Mouse (Mus musculus) activated CD4-positive, CD25-positive, alpha-beta regulatory T cell, adult 4 months (primary cell): ENCODE measurements around the gene Rere. TPM values are rescaled to one million over a fixed set of nuclear protein-coding genes. Genes with fewer than 3 reads are reported as not detected.
"Not testable (repeated sequence)": the region's sequence is repeated elsewhere in the genome, so short reads cannot be mapped to it uniquely, and the experiment has no call there.

ENCODE experiments used
- ATAC-seq: one replicate; pipeline ENCODE4 v1.8.0; 2017
- polyA plus RNA-seq, 2 experiments: library from polyadenylated mRNA; unstranded; fragments of 100-300 nt; shearing (Covaris generic); gene quantifications; one replicate each; pipeline ENCODE4 v1.2.1; 2017

Gene Rere
- polyA plus RNA-seq, 2 experiments from 2014 or later, result 19.0 to 19.5 TPM

GRCm38 (mm10) chr4:150586275-150586674 lies 304.8 kb downstream of the Rere start:
- ATAC-seq, result no peak

GRCm38 (mm10) chr4:150587597-150588299 lies 306.3 kb downstream of the Rere start:
- peak; percentile 11 for ATAC-seq

GRCm38 (mm10) chr4:150588300-150588621 lies 306.8 kb downstream of the Rere start:
- ATAC-seq, result no peak

- ATAC-seq, result no peak
Measured at GRCm38 (mm10) chr4:150590621-150591282, 309.3 kb downstream of the Rere start.

- ATAC-seq, result no peak
Measured at GRCm38 (mm10) chr4:150591602-150592001, 310.2 kb downstream of the Rere start.

GRCm38 (mm10) chr4:150592087-150592486 lies 310.6 kb downstream of the Rere start:
- ATAC-seq, result no peak

GRCm38 (mm10) chr4:150593473-150594217 lies 312.2 kb downstream of the Rere start:
- ATAC-seq, result peak; percentile 72

GRCm38 (mm10) chr4:150594298-150594829 lies 312.9 kb downstream of the Rere start:
- no peak for ATAC-seq

- no peak for ATAC-seq
Measured at GRCm38 (mm10) chr4:150595071-150595470, 313.6 kb downstream of the Rere start.

GRCm38 (mm10) chr4:150595991-150596390 lies 314.5 kb downstream of the Rere start:
- no peak for ATAC-seq

GRCm38 (mm10) chr4:150598686-150599085 lies 317.2 kb downstream of the Rere start:
- no peak for ATAC-seq

- no peak for ATAC-seq
Measured at GRCm38 (mm10) chr4:150599119-150599992, 317.9 kb downstream of the Rere start.

GRCm38 (mm10) chr4:150600503-150600902 lies 319.1 kb downstream of the Rere start:
- ATAC-seq, result not testable (repeated sequence)

- no peak for ATAC-seq
Measured at GRCm38 (mm10) chr4:150601489-150601888, 320.0 kb downstream of the Rere start.

- no peak for ATAC-seq
Measured at GRCm38 (mm10) chr4:150603366-150604061, 322.1 kb downstream of the Rere start.

- ATAC-seq, result no peak
Measured at GRCm38 (mm10) chr4:150605804-150606203, 324.4 kb downstream of the Rere start.

- no peak for ATAC-seq
Measured at GRCm38 (mm10) chr4:150606449-150607161, 325.2 kb downstream of the Rere start.

- ATAC-seq, result no peak
Measured at GRCm38 (mm10) chr4:150608670-150609069, 327.2 kb downstream of the Rere start.

- ATAC-seq, result no peak
Measured at GRCm38 (mm10) chr4:150613715-150614114, 332.3 kb downstream of the Rere start.

- ATAC-seq, result no peak
Measured at GRCm38 (mm10) chr4:150615251-150616028, 334.0 kb downstream of the Rere start.
